Comparison of ENCODE assay signal across 8 mouse cellular contexts in the genomic region with DNA sequence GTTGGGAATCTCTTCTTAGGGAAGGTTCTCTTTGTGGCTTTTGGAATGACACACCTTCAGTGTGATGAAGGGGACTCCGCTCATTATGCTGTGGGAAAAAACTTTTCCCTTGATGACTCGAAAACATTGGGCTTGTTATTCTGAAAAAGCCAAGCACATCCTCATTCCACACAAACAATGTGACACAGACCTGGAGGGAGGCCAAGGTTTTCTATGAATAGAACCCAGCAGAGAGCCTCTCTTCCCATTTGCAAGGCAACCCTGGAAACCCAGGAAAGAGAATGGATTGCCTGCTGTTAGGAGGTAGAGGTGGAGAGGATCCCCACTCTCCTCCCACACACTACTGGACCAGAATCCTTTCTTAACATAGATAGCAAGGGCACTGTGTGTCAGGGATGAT. TPM values are rescaled to one million over a fixed set of nuclear protein-coding genes. Genes with fewer than 3 reads are reported as not detected.
DNase-seq lines count a peak whose midpoint lies in the region; ATAC-seq lines count a peak whose summit lies in the region.

No protein-coding gene starts in this region.

- no peaks in the 10 kb centered on the region for H3K9me3 ChIP-seq in embryonic facial prominence, embryonic 15.5 days (replicated peaks)
- no peaks in the 10 kb centered on the region for H3K9me3 ChIP-seq in heart, embryonic 15.5 days (replicated peaks)
- H3K9me3 ChIP-seq in stomach, embryonic 15.5 days: no peaks in the 10 kb centered on the region

- ATAC-seq in frontal cortex, adult (ENCODE audit: low TSS enrichment): no peak
- ATAC-seq in embryonic facial prominence, embryonic 15.5 days (ENCODE audit: insufficient number of reproducible peaks, low FRiP score, low TSS enrichment, low read depth): no peak
- peak; percentile 83 for ATAC-seq in heart, embryonic 15.5 days (replicated peaks; ENCODE audit: insufficient number of reproducible peaks, insufficient read depth, low FRiP score, low read depth)
- ATAC-seq in stomach, embryonic 15.5 days (ENCODE audit: insufficient read depth, low FRiP score, low read depth): no peak

- 13% methylated on average over 2 of the region's 2 CpGs for WGBS in embryonic facial prominence, embryonic 15.5 days
- 14% methylated on average over 2 of the region's 2 CpGs for WGBS in heart, embryonic 15.5 days
- 16% methylated on average over 2 of the region's 2 CpGs for WGBS in stomach, embryonic 15.5 days

- no peak overlapping the region for H3K9ac ChIP-seq in embryonic facial prominence, embryonic 15.5 days
- H3K9ac ChIP-seq in heart, embryonic 15.5 days: no peak overlapping the region
- no peak overlapping the region for H3K9ac ChIP-seq in stomach, embryonic 15.5 days

- H3K4me1 ChIP-seq in embryonic facial prominence, embryonic 15.5 days: peaks cover 10% of the 10 kb centered on the region
- peaks cover 21% of the 10 kb centered on the region for H3K4me1 ChIP-seq in heart, embryonic 15.5 days (replicated peaks)
- H3K4me1 ChIP-seq in stomach, embryonic 15.5 days: peaks cover 5% of the 10 kb centered on the region; the same call in 1 of the 2 replicates

- no peaks in the 10 kb centered on the region for H3K36me3 ChIP-seq in embryonic facial prominence, embryonic 15.5 days
- H3K36me3 ChIP-seq in heart, embryonic 15.5 days: no peaks in the 10 kb centered on the region
- no peaks in the 10 kb centered on the region for H3K36me3 ChIP-seq in stomach, embryonic 15.5 days

- H3K4me2 ChIP-seq in embryonic facial prominence, embryonic 15.5 days (replicated peaks): peak overlapping the region; percentile 22
- H3K4me2 ChIP-seq in heart, embryonic 15.5 days: peak overlapping the region; percentile 61
- peak overlapping the region; percentile 23 for H3K4me2 ChIP-seq in stomach, embryonic 15.5 days

- no peak overlapping the region for H3K27ac ChIP-seq in embryonic facial prominence, embryonic 15.5 days (replicated peaks)
- H3K27ac ChIP-seq in heart, embryonic 15.5 days: peak overlapping the region; percentile 92
- no peak overlapping the region for H3K27ac ChIP-seq in stomach, embryonic 15.5 days

- no peaks in the 10 kb centered on the region for H3K27me3 ChIP-seq in embryonic facial prominence, embryonic 15.5 days
- H3K27me3 ChIP-seq in heart, embryonic 15.5 days: no peaks in the 10 kb centered on the region
- H3K27me3 ChIP-seq in stomach, embryonic 15.5 days (replicated peaks): no peaks in the 10 kb centered on the region

- H3K4me3 ChIP-seq in embryonic facial prominence, embryonic 15.5 days (replicated peaks): peak overlapping the region; percentile 11; the same call in 1 of the 2 replicates
- peak overlapping the region; percentile 45 for H3K4me3 ChIP-seq in heart, embryonic 15.5 days
- H3K4me3 ChIP-seq in stomach, embryonic 15.5 days (replicated peaks): no peak overlapping the region

- DNase-seq in frontal cortex, adult 2 months (ENCODE audit: extremely low spot score in 1 of 2, low spot score in 1 of 2): peak; percentile 35 to 80
- peak; percentile 65 to 71 for DNase-seq in kidney, postnatal 4 days
- peak; percentile 67 for DNase-seq in lung, postnatal 25 days (ENCODE audit: low spot score)
- DNase-seq in embryo, embryonic 10.5 days (ENCODE audit: low spot score): no peak

RNA-seq across cellular contexts. Expression of a gene that starts 1.6 kb away (rescaled TPM):
- polyA plus RNA-seq in frontal cortex, adult 2 months (2012; rRNA removed): 0.15 and 0.24 TPM in 2 replicates
- polyA plus RNA-seq in embryonic facial prominence, embryonic 15.5 days (2015; fragmentation: Nextera tagmentation; extraction: Ambion mirVana): not detected in 2 replicates
- not detected in 2 replicates for polyA plus RNA-seq in heart, embryonic 15.5 days (2015; fragmentation: Nextera tagmentation; extraction: Ambion mirVana)
- not detected in 2 replicates for polyA plus RNA-seq in stomach, embryonic 15.5 days (2015; fragmentation: Nextera tagmentation; extraction: Ambion mirVana)

RNA-seq across cellular contexts. Expression of a gene that starts 14.6 kb away (rescaled TPM):
- 0.44 and 0.56 TPM in 2 replicates for polyA plus RNA-seq in frontal cortex, adult 2 months (2012; rRNA removed)
- polyA plus RNA-seq in embryonic facial prominence, embryonic 15.5 days (2015; fragmentation: Nextera tagmentation; extraction: Ambion mirVana): 2.7 and 3.1 TPM in 2 replicates
- 1.4 and 1.8 TPM in 2 replicates for polyA plus RNA-seq in heart, embryonic 15.5 days (2015; fragmentation: Nextera tagmentation; extraction: Ambion mirVana)
- polyA plus RNA-seq in stomach, embryonic 15.5 days (2015; fragmentation: Nextera tagmentation; extraction: Ambion mirVana): 3.1 and 4.2 TPM in 2 replicates
